Mouse (Mus musculus) lung, adult 10 weeks (tissue): ENCODE measurements around the gene Akirin2. TPM values are rescaled to one million over a fixed set of nuclear protein-coding genes. Genes with fewer than 3 reads are reported as not detected.

ENCODE experiments used
- polyA plus RNA-seq: library from polyadenylated mRNA; stranded (reverse); fragments of 350-450 nt; fragmentation: Illumina TruSeq; extraction: RNeasy Lipid Tissue Mini Kit (QIAGEN cat#74804); gene quantifications from one replicate; pipeline ENCODE4 v1.2.3, GENCODE M21; 2014; ENCODE audit warnings: low read depth, low replicate concordance; ENCODE audit not compliant: insufficient read depth

The Akirin2 gene
- 48.9 TPM for polyA plus RNA-seq

GRCm38 (mm10) chr4:34550748-34551097 is at the start of gene Akirin2:
Gene Akirin2, plus strand, starts transcription at chr4:34550937.

GRCm38 (mm10) chr4:34614630-34615094 is 63.9 kb downstream of the Akirin2 start, which contains the start of the genes Orc3 and Rars2:
Gene Orc3, minus strand, starts transcription at chr4:34614944.
Gene Rars2, plus strand, starts transcription at chr4:34614957.

Other genes with a start within 250 kb of the Akirin2 start
- gene Orc3, start 64.0 kb downstream of the Akirin2 start, polyA plus RNA-seq = 16.9 TPM
- gene Rars2, start 64.0 kb downstream of the Akirin2 start, polyA plus RNA-seq = 12.7 TPM
- gene Slc35a1, start 136.5 kb downstream of the Akirin2 start, polyA plus RNA-seq = 25.3 TPM
- 11.8 TPM for gene Cfap206, start 179.3 kb downstream of the Akirin2 start, polyA plus RNA-seq
- not detected for gene Gm136, start 205.3 kb downstream of the Akirin2 start, polyA plus RNA-seq
- gene Smim8, start 227.5 kb downstream of the Akirin2 start, polyA plus RNA-seq = 27.0 TPM